Mouse (Mus musculus) erythroblast, embryonic 14.5 days (primary cell): ENCODE measurements around the gene Grm8.

Experiments
- GATA1 ChIP-seq: IDR thresholded peaks from 2 replicates; pipeline ENCODE4 v1.6.1; 2012; ENCODE audit warnings: low read length, inconsistent platforms, mixed read lengths
- TAL1 ChIP-seq: IDR thresholded peaks from 3 replicates; pipeline ENCODE4 v1.6.1; 2012; ENCODE audit warnings: low read length, inconsistent platforms, mixed read lengths

- TF ChIP-seq TAL1, result no peak
- TF ChIP-seq GATA1, result no peak
Measured at GRCm38 (mm10) chr6:27901396-27901795, 233.6 kb downstream of the Grm8 start.
